Mouse (Mus musculus) liver, embryonic 14.5 days (tissue): ENCODE results near the gene Olfr98. TPM values are rescaled to one million over a fixed set of nuclear protein-coding genes. Genes with fewer than 3 reads are reported as not detected.
"Not testable (repeated sequence)": the region's sequence is repeated elsewhere in the genome, so short reads cannot be mapped to it uniquely, and the experiment has no call there.

Experiments used
- ATAC-seq: fragments of 200-750 bp; cut with Nextera tagmentation; 2 replicates; pipeline ENCODE4 v1.8.0; 2017; ENCODE audit warnings: moderate number of reproducible peaks, mild to moderate bottlenecking, moderate library complexity; ENCODE audit not compliant: insufficient read depth
- DNase-seq, 3 experiments: peaks; one replicate each; pipeline ENCODE4 v3.0.0-alpha.2; 2012 to 2013; ENCODE audit warnings: low read depth in 3 of 3, low spot score in 3 of 3
- H3K27ac ChIP-seq: fragments of 300-500 bp; sonication (generic); 2 replicates; pipeline ENCODE4 v1.5.1; 2014; ENCODE audit warnings: moderate library complexity, mild to moderate bottlenecking, control low read depth, inconsistent platforms
- H3K27me3 ChIP-seq: fragments of 300-500 bp; sonication (generic); 2 replicates; pipeline ENCODE4 v1.6.1; 2014; ENCODE audit warnings: mild to moderate bottlenecking, low read length, moderate library complexity; ENCODE audit not compliant: control insufficient read depth, insufficient read depth
- H3K36me3 ChIP-seq: fragments of 300-500 bp; sonication (generic); replicated peaks from 2 replicates; pipeline ENCODE4 v1.6.1; 2014; ENCODE audit warnings: low read depth; ENCODE audit not compliant: control insufficient read depth, insufficient read depth
- H3K4me1 ChIP-seq, 2 experiments: fragments of 200-500 bp in 1 of 2; fragments of 300-500 bp in 1 of 2; sonication (generic) in 1 of 2; replicated peaks; 2 replicates each; pipeline ENCODE4 v1.6.1; 2012 to 2014; ENCODE audit warnings: antibody characterized with exemption in 1 of 2, inconsistent platforms in 1 of 2, low read length in 1 of 2; ENCODE audit not compliant: control insufficient read depth in 2 of 2, insufficient read depth in 2 of 2
- H3K4me2 ChIP-seq: fragments of 300-500 bp; sonication (generic); 2 replicates; pipeline ENCODE4 v1.6.1; 2014; ENCODE audit warnings: low read depth, mild to moderate bottlenecking, control low read depth, moderate library complexity
- H3K4me3 ChIP-seq, 2 experiments: fragments of 200-500 bp in 1 of 2; fragments of 300-500 bp in 1 of 2; sonication (generic) in 1 of 2; 2 replicates each; pipeline ENCODE4 v1.5.1; 2012 to 2014; ENCODE audit warnings: low read depth in 2 of 2, low read length in 2 of 2, mild to moderate bottlenecking in 2 of 2, control low read depth in 1 of 2, inconsistent platforms in 1 of 2, moderate library complexity in 1 of 2; ENCODE audit not compliant: insufficient read depth in 1 of 2
- H3K9ac ChIP-seq: fragments of 300-500 bp; sonication (generic); replicated peaks from 2 replicates; pipeline ENCODE4 v1.6.1; 2014; ENCODE audit warnings: mild to moderate bottlenecking, control low read depth, moderate library complexity
- H3K9me3 ChIP-seq: fragments of 300-500 bp; sonication (generic); 2 replicates; pipeline ENCODE4 v1.6.1; 2016; ENCODE audit warnings: low read length, mixed read lengths; ENCODE audit not compliant: control insufficient read depth
- CTCF ChIP-seq: IDR thresholded peaks from 2 replicates; pipeline ENCODE4 v1.5.1; 2016; ENCODE audit warnings: antibody characterized with exemption, low read depth, control low read depth
- EP300 ChIP-seq: IDR thresholded peaks from 2 replicates; pipeline ENCODE4 v1.6.1; 2016; ENCODE audit warnings: antibody characterized with exemption, low read depth
- WGBS: fragments of 180-500 bp; shearing (Covaris S2); extraction: QIAGEN DNeasy Blood & Tissue Kit; methylation state at CpG from one replicate; pipeline ENCODE4 v1.1.7; 2014; ENCODE audit not compliant: insufficient replicate concordance; 5-methylcytosine and 5-hydroxymethylcytosine counted together
- polyA plus RNA-seq, 2 experiments: library from polyadenylated mRNA; depleted of rRNA in 1 of 2; stranded (reverse) in 1 of 2; unstranded in 1 of 2; fragments of >200 nt; fragmentation: Nextera tagmentation in 1 of 2; extraction: Ambion mirVana in 1 of 2; gene quantifications; 2 replicates each; pipeline versions ENCODE4 v1.2.1 to v1.2.3; 2012 to 2014

Gene Olfr98
- polyA plus RNA-seq, 2 experiments = not detected

DNA sequence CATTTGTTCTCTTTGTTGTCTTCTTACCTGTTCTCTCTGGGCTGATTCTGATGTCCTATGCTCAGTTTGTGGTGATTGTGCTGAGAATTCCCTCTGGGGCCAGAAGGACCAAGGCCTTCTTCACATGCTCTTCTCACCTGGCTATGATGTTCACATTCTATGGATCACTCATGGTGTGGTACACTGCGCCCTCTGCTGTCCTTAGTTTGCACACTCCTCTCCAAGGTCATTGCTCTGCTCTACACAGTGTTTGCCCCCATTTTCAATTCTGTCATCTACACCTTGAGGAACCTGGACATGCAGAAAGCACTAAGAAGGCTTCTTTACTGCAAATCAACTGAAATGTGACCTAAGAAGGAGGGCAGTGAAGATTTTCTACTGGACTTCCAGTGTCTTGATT lies 13.0 kb downstream of the Olfr98 start:
- no peak overlapping the region for H3K4me2 ChIP-seq
- TF ChIP-seq CTCF (peak; percentile 56), EP300 (no peak)
- H3K27me3 ChIP-seq = no peaks in the 10 kb centered on the region
- H3K36me3 ChIP-seq = no peaks in the 10 kb centered on the region
- WGBS = 10% methylated on average over 1 of the region's 1 CpGs
- ATAC-seq (no peak), DNase-seq (no peak)
- no peak overlapping the region for H3K9ac ChIP-seq
- no peak overlapping the region for H3K4me3 ChIP-seq
- no peak overlapping the region for H3K27ac ChIP-seq
- no peaks in the 10 kb centered on the region for H3K4me1 ChIP-seq
- no peaks in the 10 kb centered on the region for H3K9me3 ChIP-seq

DNA sequence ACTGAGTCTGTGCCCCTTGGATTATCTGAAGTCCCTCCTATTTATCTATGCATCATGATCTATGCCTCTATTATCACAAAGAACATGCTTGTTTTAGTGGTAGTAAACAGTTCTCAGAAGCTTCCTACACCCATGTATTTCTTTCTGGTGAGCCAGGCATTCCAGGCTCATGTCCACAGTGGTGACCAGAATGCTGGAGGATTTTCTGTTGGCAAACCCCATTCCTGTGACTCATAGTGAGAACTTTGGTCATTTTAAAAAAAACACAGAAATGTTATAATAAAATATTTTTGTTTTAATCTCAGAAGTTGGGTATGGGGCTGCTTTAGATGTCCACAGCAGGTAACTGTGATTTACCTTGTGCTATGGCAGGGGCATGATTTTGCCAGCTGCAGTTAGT lies 14.1 kb downstream of the Olfr98 start:
- H3K27me3 ChIP-seq = no peaks in the 10 kb centered on the region
- H3K9me3 ChIP-seq = no peaks in the 10 kb centered on the region
- H3K4me2 ChIP-seq = no peak overlapping the region
- TF ChIP-seq EP300 (no peak), CTCF (no peak)
- no peaks in the 10 kb centered on the region for H3K36me3 ChIP-seq
- no peaks in the 10 kb centered on the region for H3K4me1 ChIP-seq
- DNase-seq (no peak), ATAC-seq (no peak)
- no peak overlapping the region for H3K4me3 ChIP-seq
- no peak overlapping the region for H3K27ac ChIP-seq
- no peak overlapping the region for H3K9ac ChIP-seq

DNA sequence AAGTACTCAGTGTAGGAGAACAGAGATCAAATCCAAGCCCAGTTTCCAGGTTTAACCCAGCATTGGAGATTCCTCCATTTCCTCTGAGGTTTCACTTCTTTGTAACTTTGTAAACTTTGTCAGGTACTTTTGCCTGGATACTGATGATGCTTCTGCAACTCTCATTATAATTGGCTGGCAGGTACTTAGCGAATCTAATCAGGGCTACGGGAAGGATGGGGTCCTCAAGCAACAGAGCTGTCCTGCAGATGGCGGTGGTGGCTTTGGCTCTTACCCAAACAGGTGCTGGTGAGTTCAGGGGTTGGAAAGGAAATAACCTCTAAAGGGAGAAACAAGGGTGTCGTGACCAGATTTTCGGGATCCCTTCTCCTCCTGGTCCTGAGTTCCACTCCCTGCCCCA lies 16.8 kb downstream of the Olfr98 start:
- WGBS = 18% methylated on average over 5 of the region's 5 CpGs
- H3K4me3 ChIP-seq = no peak overlapping the region
- DNase-seq = no peak

DNA sequence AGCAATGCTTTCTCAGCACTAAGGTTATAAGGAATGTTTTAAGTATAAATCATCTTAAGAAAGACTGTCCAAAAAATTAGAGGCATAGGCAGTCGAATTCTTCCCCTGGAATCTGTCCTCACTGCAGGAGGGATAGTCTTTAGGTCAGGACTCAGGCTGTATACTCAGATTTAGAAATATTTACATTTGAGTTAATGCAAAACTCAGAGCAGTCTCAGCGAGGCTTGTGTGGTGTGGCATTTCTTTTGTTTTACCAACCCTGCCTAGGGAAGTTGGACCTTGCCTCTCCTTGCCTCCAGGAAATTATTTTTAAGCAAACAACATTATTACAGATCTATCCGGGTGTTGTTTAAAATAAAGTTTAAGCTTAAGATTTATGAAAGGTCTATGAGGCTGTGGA lies 21.4 kb downstream of the Olfr98 start:
- Histone ChIP-seq H3K4me3 (no peak overlapping the region), H3K4me1 (no peaks in the 10 kb centered on the region), H3K9ac (no peak overlapping the region), H3K4me2 (no peak overlapping the region), H3K9me3 (no peaks in the 10 kb centered on the region), H3K27ac (no peak overlapping the region), H3K27me3 (no peaks in the 10 kb centered on the region), H3K36me3 (no peaks in the 10 kb centered on the region)
- DNase-seq (no peak), ATAC-seq (no peak)
- TF ChIP-seq CTCF (no peak), EP300 (no peak)
- 27% methylated on average over 3 of the region's 3 CpGs for WGBS

More for the DNA sequence above, 16.8 kb downstream of the Olfr98 start:
- Histone ChIP-seq H3K9me3 (no peaks in the 10 kb centered on the region), H3K4me2 (no peak overlapping the region), H3K4me1 (no peaks in the 10 kb centered on the region), H3K9ac (no peak overlapping the region), H3K27ac (no peak overlapping the region), H3K36me3 (no peaks in the 10 kb centered on the region), H3K27me3 (no peaks in the 10 kb centered on the region)
- TF ChIP-seq EP300 (no peak), CTCF (no peak)
- ATAC-seq = no peak

DNA sequence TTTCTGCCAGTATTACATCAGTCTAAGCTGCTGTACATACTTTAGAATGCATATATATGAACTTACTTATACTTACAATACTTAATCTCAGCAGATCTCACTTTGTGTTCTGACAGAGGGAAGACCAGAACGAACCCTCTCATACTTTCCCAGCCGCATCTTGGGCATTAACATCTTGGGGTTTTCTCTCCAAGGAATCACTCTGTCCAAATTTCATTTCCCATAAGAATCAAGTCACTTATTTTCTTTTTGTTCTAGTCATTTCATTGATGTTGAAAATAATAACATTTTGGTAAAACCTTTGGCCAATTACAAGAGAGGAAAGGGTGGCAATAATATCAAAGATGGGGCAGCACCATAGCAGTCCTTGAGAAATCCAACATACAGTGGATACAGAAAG lies 26.3 kb downstream of the Olfr98 start, which contains the start of gene Olfr97:
Gene Olfr97, minus strand, starts transcription at position 101 of the 400 bp plus-strand sequence.
- H3K4me2 ChIP-seq, H3K36me3 ChIP-seq, H3K27ac ChIP-seq, DNase-seq, H3K9ac ChIP-seq, H3K4me1 ChIP-seq, H3K9me3 ChIP-seq, H3K27me3 ChIP-seq, H3K4me3 ChIP-seq, ATAC-seq: not testable (repeated sequence)
- 70% methylated on average over 2 of the region's 2 CpGs for WGBS

DNA sequence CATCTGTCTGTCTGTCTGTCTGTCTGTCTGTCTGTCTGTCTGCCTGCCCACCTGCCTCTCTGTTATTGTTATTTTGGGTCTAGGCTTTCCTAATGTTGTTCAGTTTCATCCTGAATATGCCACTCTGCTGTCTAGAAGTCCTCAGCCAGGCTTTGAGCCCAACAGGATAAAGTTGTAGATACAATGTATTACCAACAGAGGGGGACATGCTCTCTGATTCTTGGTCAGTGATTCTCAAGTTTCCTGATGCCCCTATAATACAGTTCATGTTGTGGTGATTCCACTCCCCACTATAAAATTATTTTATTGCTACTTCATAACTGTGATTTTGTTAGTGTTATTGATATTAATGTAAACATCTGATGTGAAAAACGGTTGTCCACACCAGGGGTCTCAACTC lies 41.7 kb downstream of the Olfr98 start:
- 11% methylated on average over 1 of the region's 1 CpGs for WGBS
- ATAC-seq = no peak
- H3K27ac ChIP-seq = no peak overlapping the region
- no peaks in the 10 kb centered on the region for H3K36me3 ChIP-seq
- H3K27me3 ChIP-seq = no peaks in the 10 kb centered on the region
- no peak overlapping the region for H3K4me3 ChIP-seq
- H3K9ac ChIP-seq = no peak overlapping the region
- no peak overlapping the region for H3K4me2 ChIP-seq
- no peak for DNase-seq
- TF ChIP-seq CTCF = no peak
- no peak for TF ChIP-seq EP300
- H3K9me3 ChIP-seq = no peaks in the 10 kb centered on the region
- no peaks in the 10 kb centered on the region for H3K4me1 ChIP-seq
